Mouse (Mus musculus): Measurements from ENCODE around the gene Gm5447.

The Gm5447 gene

GRCm38 (mm10) chr13:30973501-30974246, at the start of gene Gm5447, which contains the start of gene Exoc2:
Gene Gm5447, plus strand, starts transcription at chr13:30974204.
Gene Exoc2, minus strand, starts transcription at chr13:30974093.
- peak; percentile 90 for DNase-seq

GRCm38 (mm10) chr13:30924269-30924668, 49.7 kb upstream of the Gm5447 start:
- DNase-seq = no peak

- DNase-seq = no peak
Observed at GRCm38 (mm10) chr13:30929119-30929518, 44.9 kb upstream of the Gm5447 start.

- no peak for DNase-seq
Observed at GRCm38 (mm10) chr13:30931613-30932012, 42.4 kb upstream of the Gm5447 start.

GRCm38 (mm10) chr13:30932972-30933371, 41.0 kb upstream of the Gm5447 start:
- no peak for DNase-seq

- DNase-seq = no peak
Observed at GRCm38 (mm10) chr13:30945788-30946187, 28.2 kb upstream of the Gm5447 start.

- DNase-seq = peak in 1 of 2 experiments; percentile 37
Observed at GRCm38 (mm10) chr13:30947129-30947528, 26.9 kb upstream of the Gm5447 start.

GRCm38 (mm10) chr13:30947540-30947939, 26.5 kb upstream of the Gm5447 start, which contains the start of gene Hus1b:
Gene Hus1b, minus strand, starts transcription at chr13:30947759.
- DNase-seq = no peak

- no peak for DNase-seq
Observed at GRCm38 (mm10) chr13:30949181-30949580, 24.8 kb upstream of the Gm5447 start.

GRCm38 (mm10) chr13:30952044-30952443, 22.0 kb upstream of the Gm5447 start:
- DNase-seq = no peak

GRCm38 (mm10) chr13:30953580-30953979, 20.4 kb upstream of the Gm5447 start:
- no peak for DNase-seq

- DNase-seq = no peak
Observed at GRCm38 (mm10) chr13:30960714-30961113, 13.3 kb upstream of the Gm5447 start.

GRCm38 (mm10) chr13:30961932-30962331, 12.1 kb upstream of the Gm5447 start:
- DNase-seq = no peak

GRCm38 (mm10) chr13:30966507-30966911, 7.5 kb upstream of the Gm5447 start:
- DNase-seq = peak; percentile 44 to 77

GRCm38 (mm10) chr13:30968311-30968710, 5.7 kb upstream of the Gm5447 start:
- peak; percentile 34 to 46 for DNase-seq

GRCm38 (mm10) chr13:30971047-30971446, 3.0 kb upstream of the Gm5447 start:
- DNase-seq = no peak

- peak in 1 of 2 experiments; percentile 16 for DNase-seq
Observed at GRCm38 (mm10) chr13:30972102-30972501, 1.9 kb upstream of the Gm5447 start.

GRCm38 (mm10) chr13:30974247-30974630, 235 bp downstream of the Gm5447 start:
- no peak for DNase-seq

GRCm38 (mm10) chr13:30976536-30977084, 2.6 kb downstream of the Gm5447 start:
- no peak for DNase-seq

- DNase-seq = no peak
Observed at GRCm38 (mm10) chr13:30978224-30978623, 4.2 kb downstream of the Gm5447 start.

- peak; percentile 33 to 65 for DNase-seq
Observed at GRCm38 (mm10) chr13:30981666-30982065, 7.7 kb downstream of the Gm5447 start.

- DNase-seq = no peak
Observed at GRCm38 (mm10) chr13:30985275-30985597, 11.2 kb downstream of the Gm5447 start.

- DNase-seq = peak; percentile 63 to 80
Observed at GRCm38 (mm10) chr13:30985598-30986466, 11.8 kb downstream of the Gm5447 start.
